Mouse (Mus musculus): ENCODE data around the gene Tmem19.

Gene Tmem19

GRCm38 (mm10) chr10:115361840-115362622 lies at the start of gene Tmem19:
TSS of gene Tmem19 (minus strand) at chr10:115362501.
- peak; percentile 98 to 99 for DNase-seq

GRCm38 (mm10) chr10:115406393-115406792 lies 44.1 kb upstream of the Tmem19 start:
- peak; percentile 72 to 78 for DNase-seq

GRCm38 (mm10) chr10:115391896-115392295 lies 29.6 kb upstream of the Tmem19 start:
- DNase-seq: no peak

GRCm38 (mm10) chr10:115391076-115391475 lies 28.8 kb upstream of the Tmem19 start:
- DNase-seq: no peak

GRCm38 (mm10) chr10:115387891-115388290 lies 25.6 kb upstream of the Tmem19 start:
- no peak for DNase-seq

- peak; percentile 64 to 71 for DNase-seq
Observed at GRCm38 (mm10) chr10:115385018-115386002, 23.0 kb upstream of the Tmem19 start.

- peak; percentile 98 for DNase-seq
Observed at GRCm38 (mm10) chr10:115384221-115385017, 22.1 kb upstream of the Tmem19 start, which contains the start of the genes Thap2 and Zfc3h1. TSS of gene Thap2 (minus strand) at chr10:115384443. TSS of gene Zfc3h1 (plus strand) at chr10:115384959.

GRCm38 (mm10) chr10:115383644-115384220 lies 21.4 kb upstream of the Tmem19 start:
- DNase-seq: no peak

GRCm38 (mm10) chr10:115382846-115383643 lies 20.7 kb upstream of the Tmem19 start:
- no peak for DNase-seq

GRCm38 (mm10) chr10:115381506-115382084 lies 19.3 kb upstream of the Tmem19 start:
- DNase-seq: no peak

GRCm38 (mm10) chr10:115363151-115363550 lies 850 bp upstream of the Tmem19 start:
- no peak for DNase-seq

GRCm38 (mm10) chr10:115362623-115362964 lies 293 bp upstream of the Tmem19 start:
- DNase-seq: no peak

GRCm38 (mm10) chr10:115359066-115359465 lies 3.2 kb downstream of the Tmem19 start:
- DNase-seq: no peak

GRCm38 (mm10) chr10:115358216-115358919 lies 3.9 kb downstream of the Tmem19 start:
- DNase-seq: no peak

GRCm38 (mm10) chr10:115356106-115356505 lies 6.2 kb downstream of the Tmem19 start:
- DNase-seq: no peak

GRCm38 (mm10) chr10:115355016-115355415 lies 7.3 kb downstream of the Tmem19 start:
- DNase-seq: no peak

- DNase-seq: no peak
Observed at GRCm38 (mm10) chr10:115354553-115354952, 7.7 kb downstream of the Tmem19 start.

- DNase-seq: no peak
Observed at GRCm38 (mm10) chr10:115350810-115351397, 11.4 kb downstream of the Tmem19 start.

GRCm38 (mm10) chr10:115349509-115349908 lies 12.8 kb downstream of the Tmem19 start:
- no peak for DNase-seq

- no peak for DNase-seq
Observed at GRCm38 (mm10) chr10:115349029-115349428, 13.3 kb downstream of the Tmem19 start.
